17 mouse cellular contexts compared by ENCODE assay signal in the genomic region with DNA sequence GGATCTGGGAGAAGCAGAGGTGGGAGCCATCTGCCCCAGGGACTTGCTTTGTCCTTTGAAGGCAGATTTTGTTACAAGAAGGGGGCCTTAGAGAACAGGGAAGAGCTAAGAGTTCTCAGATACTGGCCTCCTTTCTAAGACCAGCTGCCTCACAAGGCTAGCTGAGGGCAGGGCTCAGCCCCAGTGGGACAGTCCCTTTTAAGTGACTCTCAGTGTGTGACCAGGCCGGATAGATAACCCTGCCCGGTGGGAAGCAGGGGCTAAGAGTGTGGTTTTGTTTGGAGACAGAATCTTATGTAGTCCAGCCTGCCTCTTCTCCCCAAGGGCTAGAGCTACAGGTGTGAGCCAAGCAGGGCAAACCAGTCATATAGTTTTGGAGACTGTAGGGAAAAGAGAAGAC. TPM values are rescaled to one million over a fixed set of nuclear protein-coding genes. Genes with fewer than 3 reads are reported as not detected.
DNase-seq lines count a peak whose midpoint lies in the region; ATAC-seq lines count a peak whose summit lies in the region.
"Had no signal": no experiment of that assay in that cellular context is flagged by ENCODE, and none has a peak within 500 bp of the region (broad histone marks: within the 10 kb centered on the region; RNA-seq: fewer than 3 reads in every experiment).

No protein-coding gene starts in this region.

- no peak overlapping the region for H3K4me2 ChIP-seq in forebrain, embryonic 11.5 days (ENCODE audit: low read depth, low read length, severe bottlenecking)
- 0 out of 2 replicates have a peak overlapping the region, but pooled peaks have one; percentile 3 for H3K4me2 ChIP-seq in kidney, embryonic 14.5 days (replicated peaks; ENCODE audit: low read depth, low read length)
- peak overlapping the region; percentile 95; the same call in 1 of the 2 replicates for H3K4me2 ChIP-seq in limb, embryonic 13.5 days (replicated peaks)

- no peak for ATAC-seq in forebrain, embryonic 11.5 days (replicated peaks; ENCODE audit: low FRiP score)
- ATAC-seq in kidney, embryonic 14.5 days (ENCODE audit: low FRiP score, low TSS enrichment): no peak
- no peak for ATAC-seq in limb, embryonic 13.5 days (ENCODE audit: low FRiP score, low read depth)
- ATAC-seq: inflammation-experienced regulatory T-cells, adult 6 months; liver, postnatal 0 days had no signal

- DNase-seq in forebrain, embryonic 10.5 days (ENCODE audit: extremely low spot score, low spot score): no peak
- DNase-seq in forebrain, embryonic 11.5 days (ENCODE audit: low spot score): no peak
- DNase-seq in kidney, adult 8-10 months: no peak
- DNase-seq in embryonic facial prominence, embryonic 10.5 days (ENCODE audit: low spot score): no peak
- no peak for DNase-seq in MN1 (ENCODE audit: low spot score)
- no peak for DNase-seq in layer of hippocampus, postnatal 36 days
- DNase-seq: adrenal gland, postnatal 14 days; heart, adult 2 months; heart, postnatal 4 days; liver, postnatal 0 days; thymus, adult 2 months had no signal

- H3K4me3 ChIP-seq in forebrain, embryonic 10.5 days: no peak overlapping the region
- no peak overlapping the region for H3K4me3 ChIP-seq in forebrain, embryonic 11.5 days (ENCODE audit: low read depth, low read length)
- H3K4me3 ChIP-seq in kidney, embryonic 14.5 days (ENCODE audit: low read length): no peak overlapping the region
- H3K4me3 ChIP-seq in embryonic facial prominence, embryonic 10.5 days: peak overlapping the region; percentile 88; the same call in 1 of the 2 replicates
- no peak overlapping the region for H3K4me3 ChIP-seq in limb, embryonic 13.5 days
- H3K4me3 ChIP-seq: heart, adult 2 months had no signal

- H3K9ac ChIP-seq in forebrain, embryonic 11.5 days (ENCODE audit: low read length): no peak overlapping the region
- 0 out of 2 replicates have a peak overlapping the region, but pooled peaks have one; percentile 40 for H3K9ac ChIP-seq in kidney, embryonic 14.5 days (ENCODE audit: low read depth, low read length)
- H3K9ac ChIP-seq in limb, embryonic 13.5 days: no peak overlapping the region

- peaks cover 71% of the 10 kb centered on the region for H3K4me1 ChIP-seq in forebrain, embryonic 10.5 days
- H3K4me1 ChIP-seq in forebrain, embryonic 11.5 days (replicated peaks; ENCODE audit: control insufficient read depth, insufficient read depth, low read length): peaks cover 6% of the 10 kb centered on the region; the same call in 1 of the 2 replicates
- peaks cover 47% of the 10 kb centered on the region for H3K4me1 ChIP-seq in kidney, embryonic 14.5 days (ENCODE audit: control insufficient read depth, insufficient read depth, low read length)
- peaks cover 79% of the 10 kb centered on the region for H3K4me1 ChIP-seq in embryonic facial prominence, embryonic 10.5 days
- H3K4me1 ChIP-seq in limb, embryonic 13.5 days: peaks cover 49% of the 10 kb centered on the region

- no peaks in the 10 kb centered on the region for H3K9me3 ChIP-seq in forebrain, embryonic 10.5 days
- no peaks in the 10 kb centered on the region for H3K9me3 ChIP-seq in forebrain, embryonic 11.5 days (ENCODE audit: control insufficient read depth, low read length)
- H3K9me3 ChIP-seq in kidney, embryonic 14.5 days (ENCODE audit: control insufficient read depth, low read length): no peaks in the 10 kb centered on the region
- no peaks in the 10 kb centered on the region for H3K9me3 ChIP-seq in embryonic facial prominence, embryonic 10.5 days
- H3K9me3 ChIP-seq in limb, embryonic 13.5 days: no peaks in the 10 kb centered on the region

- 5% methylated on average over 2 of the region's 2 CpGs for WGBS in forebrain, embryonic 10.5 days
- 4% methylated on average over 2 of the region's 2 CpGs for WGBS in forebrain, embryonic 11.5 days
- 9% methylated on average over 2 of the region's 2 CpGs for WGBS in kidney, embryonic 14.5 days
- 2% methylated on average over 2 of the region's 2 CpGs for WGBS in embryonic facial prominence, embryonic 10.5 days
- WGBS in limb, embryonic 13.5 days: 9% methylated on average over 2 of the region's 2 CpGs

- no peaks in the 10 kb centered on the region for H3K36me3 ChIP-seq in forebrain, embryonic 10.5 days (replicated peaks)
- H3K36me3 ChIP-seq in forebrain, embryonic 11.5 days (ENCODE audit: control insufficient read depth, insufficient read depth, low read length): no peaks in the 10 kb centered on the region
- no peaks in the 10 kb centered on the region for H3K36me3 ChIP-seq in kidney, embryonic 14.5 days (ENCODE audit: control insufficient read depth, insufficient read depth, low read length)
- peaks cover 3% of the 10 kb centered on the region; the same call in 1 of the 2 replicates for H3K36me3 ChIP-seq in embryonic facial prominence, embryonic 10.5 days (replicated peaks)
- 0 out of 2 replicates have a peak, but pooled peaks cover 3% of the 10 kb centered on the region for H3K36me3 ChIP-seq in limb, embryonic 13.5 days
- H3K36me3 ChIP-seq: G1E had no signal

- H3K27ac ChIP-seq in forebrain, embryonic 10.5 days: peak overlapping the region; percentile 51; the same call in 1 of the 2 replicates
- no peak overlapping the region for H3K27ac ChIP-seq in forebrain, embryonic 11.5 days (ENCODE audit: low read depth, low read length)
- H3K27ac ChIP-seq in kidney, embryonic 14.5 days (ENCODE audit: low read depth, low read length): peak overlapping the region; percentile 92
- H3K27ac ChIP-seq in embryonic facial prominence, embryonic 10.5 days (replicated peaks): peak overlapping the region; percentile 94
- no peak overlapping the region for H3K27ac ChIP-seq in limb, embryonic 13.5 days
- H3K27ac ChIP-seq: heart, adult 2 months had no signal

- H3K27me3 ChIP-seq in forebrain, embryonic 10.5 days (ENCODE audit: poor library complexity, severe bottlenecking): peaks cover 66% of the 10 kb centered on the region
- peaks cover 45% of the 10 kb centered on the region for H3K27me3 ChIP-seq in forebrain, embryonic 11.5 days (ENCODE audit: control insufficient read depth, insufficient read depth, low read length)
- H3K27me3 ChIP-seq in kidney, embryonic 14.5 days (ENCODE audit: control insufficient read depth, insufficient read depth, low read length): no peaks in the 10 kb centered on the region
- H3K27me3 ChIP-seq in embryonic facial prominence, embryonic 10.5 days (replicated peaks; ENCODE audit: low read depth, poor library complexity, severe bottlenecking): peaks cover 56% of the 10 kb centered on the region
- no peaks in the 10 kb centered on the region; the same call in 1 of the 2 replicates for H3K27me3 ChIP-seq in limb, embryonic 13.5 days

RNA-seq across cellular contexts. Expression of a gene that starts 1.4 kb away (rescaled TPM):
- polyA plus RNA-seq in forebrain, embryonic 10.5 days (2016; fragmentation: Nextera tagmentation; extraction: Ambion mirVana): 31.7 and 32.3 TPM in 2 replicates
- 14.1 and 14.4 TPM in 2 replicates for polyA plus RNA-seq in forebrain, embryonic 11.5 days (2014; fragmentation: Nextera tagmentation; extraction: Ambion mirVana)
- polyA plus RNA-seq in kidney, embryonic 14.5 days (2014; fragmentation: Nextera tagmentation; extraction: Ambion mirVana): 49.9 and 105 TPM in 2 replicates
- polyA plus RNA-seq in embryonic facial prominence, embryonic 10.5 days (2016; fragmentation: Nextera tagmentation; extraction: Ambion mirVana): 62.2 and 62.5 TPM in 2 replicates
- polyA plus RNA-seq in limb, embryonic 13.5 days (2015; fragmentation: Nextera tagmentation; extraction: Ambion mirVana): 56.2 and 60.0 TPM in 2 replicates
- 1 to 10 TPM; 3.6 to 5.1 TPM for total RNA-seq in layer of hippocampus, postnatal 36 days (2021)
- polyA plus RNA-seq: G1E; inflammation-experienced regulatory T-cells, adult 6 months had no signal

RNA-seq across cellular contexts. Expression of a gene that starts 40.3 kb away (rescaled TPM):
- 0.42 and 1.3 TPM in 2 replicates for polyA plus RNA-seq in forebrain, embryonic 10.5 days (2016; fragmentation: Nextera tagmentation; extraction: Ambion mirVana)
- 0.35 and 0.64 TPM in 2 replicates for polyA plus RNA-seq in forebrain, embryonic 11.5 days (2014; fragmentation: Nextera tagmentation; extraction: Ambion mirVana)
- 0.91 and 1.2 TPM in 2 replicates for polyA plus RNA-seq in kidney, embryonic 14.5 days (2014; fragmentation: Nextera tagmentation; extraction: Ambion mirVana)
- polyA plus RNA-seq in embryonic facial prominence, embryonic 10.5 days (2016; fragmentation: Nextera tagmentation; extraction: Ambion mirVana): 1.1 and 1.8 TPM in 2 replicates
- 1.6 and 1.9 TPM in 2 replicates for polyA plus RNA-seq in limb, embryonic 13.5 days (2015; fragmentation: Nextera tagmentation; extraction: Ambion mirVana)
- total RNA-seq in layer of hippocampus, postnatal 36 days (2021): under 1 TPM; 0.40 to 0.56 TPM
- polyA plus RNA-seq: G1E had no signal

RNA-seq across cellular contexts. Expression of a gene that starts 50.8 kb away (rescaled TPM):
- polyA plus RNA-seq in forebrain, embryonic 10.5 days (2016; fragmentation: Nextera tagmentation; extraction: Ambion mirVana): 0.21 TPM in 1 of 2 replicates, not detected in the other
- polyA plus RNA-seq in forebrain, embryonic 11.5 days (2014; fragmentation: Nextera tagmentation; extraction: Ambion mirVana): not detected in 2 replicates
- polyA plus RNA-seq in kidney, embryonic 14.5 days (2014; fragmentation: Nextera tagmentation; extraction: Ambion mirVana): 0.19 TPM in 1 of 2 replicates, not detected in the other
- 0.18 TPM in 1 of 2 replicates, not detected in the other for polyA plus RNA-seq in embryonic facial prominence, embryonic 10.5 days (2016; fragmentation: Nextera tagmentation; extraction: Ambion mirVana)
- not detected in 2 replicates for polyA plus RNA-seq in limb, embryonic 13.5 days (2015; fragmentation: Nextera tagmentation; extraction: Ambion mirVana)
- not detected for total RNA-seq in layer of hippocampus, postnatal 36 days (2021)
- total RNA-seq: adrenal gland, postnatal 14 days; heart, adult 2 months; heart, postnatal 4 days; layer of hippocampus, postnatal 14 days had no signal
- polyA plus RNA-seq: C2C12; G1E; heart, adult 2 months; inflammation-experienced regulatory T-cells, adult 6 months; liver, postnatal 0 days; thymus, adult 2 months had no signal

RNA-seq across cellular contexts. Expression of a gene that starts 53.8 kb away (rescaled TPM):
- 20.7 and 20.8 TPM in 2 replicates for polyA plus RNA-seq in forebrain, embryonic 10.5 days (2016; fragmentation: Nextera tagmentation; extraction: Ambion mirVana)
- 42.2 and 47.3 TPM in 2 replicates for polyA plus RNA-seq in forebrain, embryonic 11.5 days (2014; fragmentation: Nextera tagmentation; extraction: Ambion mirVana)
- 0.77 and 1.6 TPM in 2 replicates for polyA plus RNA-seq in kidney, embryonic 14.5 days (2014; fragmentation: Nextera tagmentation; extraction: Ambion mirVana)
- 10.0 and 17.0 TPM in 2 replicates for polyA plus RNA-seq in embryonic facial prominence, embryonic 10.5 days (2016; fragmentation: Nextera tagmentation; extraction: Ambion mirVana)
- 1.7 TPM in 2 replicates for polyA plus RNA-seq in limb, embryonic 13.5 days (2015; fragmentation: Nextera tagmentation; extraction: Ambion mirVana)
- 10 to 100 TPM; 24.1 to 24.6 TPM for total RNA-seq in layer of hippocampus, postnatal 36 days (2021)
- total RNA-seq: adrenal gland, postnatal 14 days; heart, adult 2 months had no signal
- polyA plus RNA-seq: G1E; inflammation-experienced regulatory T-cells, adult 6 months; liver, postnatal 0 days had no signal

Comparison
In these comparisons a context has a peak if more than half of its experiments do, and no peak if none do; other contexts are left out.
1. H3K27ac ChIP-seq: peak in forebrain, embryonic 10.5 days (single experiment), kidney, embryonic 14.5 days (single experiment) and embryonic facial prominence, embryonic 10.5 days (single experiment); none in forebrain, embryonic 11.5 days (single experiment) and limb, embryonic 13.5 days (single experiment).